Mouse (Mus musculus): ENCODE measurements around the gene Fndc8. TPM values are rescaled to one million over a fixed set of nuclear protein-coding genes. Genes with fewer than 3 reads are reported as not detected.

The Fndc8 gene
- polyA plus RNA-seq, 1 experiment: not detected

GRCm38 (mm10) chr11:82945636-82946035 is 53.7 kb downstream of the Fndc8 start:
- Histone ChIP-seq H3K4me3 (ENCODE audit: insufficient read depth, low read depth, low read length) (no peak overlapping the region), H3K4me1 (ENCODE audit: control insufficient read depth, insufficient read depth, low read length) (no peaks in the 10 kb centered on the region), H3K27ac (ENCODE audit: insufficient read depth, low read depth, low read length) (no peak overlapping the region)
- WGBS: 76% methylated on average over 2 of the region's 2 CpGs
- TF ChIP-seq POLR2A (IDR thresholded peaks at IDR 0.05; ENCODE audit: insufficient read depth, low read depth, low read length): no peak
- TF ChIP-seq CTCF (IDR thresholded peaks at IDR 0.05; ENCODE audit: insufficient read depth, low read depth, low read length): no peak

DNA sequence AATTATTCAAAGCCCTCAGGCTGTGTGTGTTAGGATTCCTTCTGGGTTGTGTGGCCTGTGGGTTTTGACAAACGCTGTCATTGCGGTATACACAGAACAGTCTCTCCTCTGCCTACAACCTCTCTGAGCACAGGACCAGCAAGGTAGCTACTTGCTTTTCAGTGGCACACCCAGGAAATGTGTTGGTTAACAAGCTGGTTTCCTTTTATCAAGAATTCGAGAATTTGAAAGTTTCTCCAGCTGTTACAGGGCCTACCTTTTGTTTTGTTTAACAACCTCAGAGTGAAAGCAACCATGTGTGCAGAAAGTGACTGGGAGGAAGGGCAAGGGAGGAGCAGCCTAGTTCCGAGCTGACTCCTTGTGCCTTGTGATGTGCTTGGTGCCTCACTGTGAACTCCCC is 55.5 kb downstream of the Fndc8 start:
- TF ChIP-seq CTCF (IDR thresholded peaks at IDR 0.05; ENCODE audit: insufficient read depth, low read depth, low read length): no peak
- TF ChIP-seq POLR2A (IDR thresholded peaks at IDR 0.05; ENCODE audit: insufficient read depth, low read depth, low read length): no peak
- 67% methylated on average over 4 of the region's 4 CpGs for WGBS
- H3K4me1 ChIP-seq (ENCODE audit: control insufficient read depth, insufficient read depth, low read length): peaks cover 7% of the 10 kb centered on the region; the same call in 1 of the 2 replicates

DNA sequence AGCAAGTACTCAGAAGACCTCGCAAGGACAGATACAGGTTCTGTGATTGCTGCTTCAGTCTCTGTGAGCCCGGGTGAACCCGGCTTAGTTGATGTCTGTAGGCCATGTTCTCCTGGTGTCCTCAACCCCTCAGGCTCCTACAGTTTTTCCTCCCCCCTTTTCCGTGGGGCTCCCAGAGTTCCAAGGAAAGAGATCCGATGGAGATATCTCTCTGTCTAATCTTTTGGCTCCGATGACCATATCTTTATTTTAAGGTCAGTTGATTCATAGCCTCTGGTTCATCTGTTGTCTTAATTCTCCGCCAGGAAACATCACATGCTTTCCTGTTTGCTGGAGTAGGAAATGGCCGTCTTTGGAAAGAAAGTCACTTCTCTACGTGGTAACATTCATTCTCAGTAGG is 57.1 kb downstream of the Fndc8 start:
- 86% methylated on average over 9 of the region's 9 CpGs for WGBS
- TF ChIP-seq CTCF (IDR thresholded peaks at IDR 0.05; ENCODE audit: insufficient read depth, low read depth, low read length) (no peak), POLR2A (IDR thresholded peaks at IDR 0.05; ENCODE audit: insufficient read depth, low read depth, low read length) (no peak)
- Histone ChIP-seq H3K4me3 (ENCODE audit: insufficient read depth, low read depth, low read length) (no peak overlapping the region), H3K4me1 (ENCODE audit: control insufficient read depth, insufficient read depth, low read length) (peaks cover 7% of the 10 kb centered on the region; the same call in 1 of the 2 replicates), H3K27ac (ENCODE audit: insufficient read depth, low read depth, low read length) (no peak overlapping the region)

More for the DNA sequence above, 55.5 kb downstream of the Fndc8 start:
- no peak overlapping the region for H3K27ac ChIP-seq (ENCODE audit: insufficient read depth, low read depth, low read length)
- no peak overlapping the region for H3K4me3 ChIP-seq (ENCODE audit: insufficient read depth, low read depth, low read length)

Other genes starting within 250 kb of the Fndc8 start
- gene Cct6b, start 127.8 kb upstream of the Fndc8 start, polyA plus RNA-seq (2012; ENCODE audit: insufficient read depth, insufficient read length, low replicate concordance, missing spikeins): not detected in 2 replicates
- not detected in 2 replicates for gene Zfp830, start 127.8 kb upstream of the Fndc8 start, polyA plus RNA-seq (2012; ENCODE audit: insufficient read depth, insufficient read length, low replicate concordance, missing spikeins)
- gene Lig3, start 111.0 kb upstream of the Fndc8 start, polyA plus RNA-seq (2012; ENCODE audit: insufficient read depth, insufficient read length, low replicate concordance, missing spikeins): not detected in 2 replicates
- not detected in 2 replicates for gene Rffl, start 20.9 kb upstream of the Fndc8 start, polyA plus RNA-seq (2012; ENCODE audit: insufficient read depth, insufficient read length, low replicate concordance, missing spikeins)
- gene Rad51d, start 1.5 kb upstream of the Fndc8 start, polyA plus RNA-seq (2012; ENCODE audit: insufficient read depth, insufficient read length, low replicate concordance, missing spikeins): not detected in 2 replicates
- not detected in 2 replicates for gene Nle1, start 16.3 kb downstream of the Fndc8 start, polyA plus RNA-seq (2012; ENCODE audit: insufficient read depth, insufficient read length, low replicate concordance, missing spikeins)
- gene Unc45b, start 18.4 kb downstream of the Fndc8 start, polyA plus RNA-seq (2012; ENCODE audit: insufficient read depth, insufficient read length, low replicate concordance, missing spikeins): not detected in 2 replicates
- not detected in 2 replicates for gene Slfn5, start 59.2 kb downstream of the Fndc8 start, polyA plus RNA-seq (2012; ENCODE audit: insufficient read depth, insufficient read length, low replicate concordance, missing spikeins)
- gene Slfn9, start 99.7 kb downstream of the Fndc8 start, polyA plus RNA-seq (2012; ENCODE audit: insufficient read depth, insufficient read length, low replicate concordance, missing spikeins): not detected in 2 replicates
- gene Slfn8, start 128.7 kb downstream of the Fndc8 start, polyA plus RNA-seq (2012; ENCODE audit: insufficient read depth, insufficient read length, low replicate concordance, missing spikeins): not detected in 2 replicates
- gene Slfn2, start 173.0 kb downstream of the Fndc8 start, polyA plus RNA-seq (2012; ENCODE audit: insufficient read depth, insufficient read length, low replicate concordance, missing spikeins): not detected in 2 replicates
- not detected in 2 replicates for gene Slfn1, start 224.7 kb downstream of the Fndc8 start, polyA plus RNA-seq (2012; ENCODE audit: insufficient read depth, insufficient read length, low replicate concordance, missing spikeins)

Data from olfactory bulb, adult 2 months (tissue).